Mouse (Mus musculus) small intestine, adult 2 months (tissue): Measurements from ENCODE around the gene Cd164.

ENCODE experiments used
- CTCF ChIP-seq: fragments of 200-500 bp; IDR thresholded peaks from 2 replicates; pipeline ENCODE4 v1.5.1; 2012; ENCODE audit warnings: low read depth, mild to moderate bottlenecking, control low read depth, inconsistent platforms, low read length, moderate library complexity, mixed read lengths; ENCODE audit not compliant: insufficient replicate concordance, insufficient read length; ENCODE audit errors: extremely low read depth
- POLR2A ChIP-seq: fragments of 200-500 bp; IDR thresholded peaks from 2 replicates; pipeline ENCODE4 v1.6.1; 2012; ENCODE audit warnings: low read depth, mild to moderate bottlenecking, control low read depth, inconsistent platforms, low read length, moderate library complexity

DNA sequence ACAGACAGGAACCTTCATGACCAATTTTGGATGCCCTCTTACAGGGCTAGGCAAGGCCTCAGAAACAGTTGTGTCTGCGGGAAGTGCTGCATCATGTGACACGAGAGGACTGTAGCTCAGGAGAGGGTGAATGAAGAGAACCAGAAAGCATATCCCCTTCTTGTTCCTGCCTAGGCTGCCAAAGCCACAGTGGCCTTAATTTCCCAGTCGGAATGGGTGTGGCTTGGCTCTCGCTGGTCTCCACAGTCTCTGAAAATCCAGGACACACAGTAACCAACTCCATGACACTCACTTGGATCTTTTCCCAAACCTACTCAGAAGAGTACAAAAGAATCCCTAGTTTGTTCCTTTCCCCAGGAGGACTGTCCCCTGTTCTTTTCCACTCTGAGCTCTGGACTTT lies 18.3 kb upstream of the Cd164 start:
- TF ChIP-seq CTCF (no peak), POLR2A (no peak)
